Mouse (Mus musculus) olfactory bulb, adult 2 months (tissue): Measurements from ENCODE around the gene Gm38431. TPM values are rescaled to one million over a fixed set of nuclear protein-coding genes. Genes with fewer than 3 reads are reported as not detected.

Source experiments
- H3K27ac ChIP-seq: fragments of 200-500 bp; 2 replicates; pipeline ENCODE4 v1.5.1; 2012; ENCODE audit warnings: low read depth, low read length; ENCODE audit not compliant: insufficient read depth
- H3K4me1 ChIP-seq: fragments of 200-500 bp; 2 replicates; pipeline ENCODE4 v1.6.1; 2012; ENCODE audit warnings: low read length; ENCODE audit not compliant: control insufficient read depth, insufficient read depth
- H3K4me3 ChIP-seq: fragments of 200-500 bp; 2 replicates; pipeline ENCODE4 v1.5.1; 2012; ENCODE audit warnings: mild to moderate bottlenecking, low read depth, low read length, moderate library complexity; ENCODE audit not compliant: insufficient read depth
- CTCF ChIP-seq: fragments of 200-500 bp; IDR thresholded peaks from 2 replicates; pipeline ENCODE4 v1.5.1; 2012; ENCODE audit warnings: low read depth, mild to moderate bottlenecking, low read length, moderate library complexity; ENCODE audit not compliant: insufficient read depth
- POLR2A ChIP-seq: fragments of 200-500 bp; IDR thresholded peaks from 2 replicates; pipeline ENCODE4 v1.6.1; 2012; ENCODE audit warnings: mild to moderate bottlenecking, low read depth, low read length, moderate library complexity; ENCODE audit not compliant: insufficient read depth
- WGBS: fragments of 180-500 bp; shearing (Covaris S2); methylation state at CpG from one replicate; pipeline ENCODE4 v1.1.7; 2018; 5-methylcytosine and 5-hydroxymethylcytosine counted together
- polyA plus RNA-seq: library from polyadenylated mRNA; stranded (reverse); fragments of >200 nt; gene quantifications from 2 replicates; pipeline ENCODE4 v1.2.4, GENCODE M21; 2012; ENCODE audit warnings: low replicate concordance; ENCODE audit not compliant: missing spikeins, insufficient read depth, insufficient read length

The Gm38431 gene
- polyA plus RNA-seq, 1 experiment, result not detected

DNA sequence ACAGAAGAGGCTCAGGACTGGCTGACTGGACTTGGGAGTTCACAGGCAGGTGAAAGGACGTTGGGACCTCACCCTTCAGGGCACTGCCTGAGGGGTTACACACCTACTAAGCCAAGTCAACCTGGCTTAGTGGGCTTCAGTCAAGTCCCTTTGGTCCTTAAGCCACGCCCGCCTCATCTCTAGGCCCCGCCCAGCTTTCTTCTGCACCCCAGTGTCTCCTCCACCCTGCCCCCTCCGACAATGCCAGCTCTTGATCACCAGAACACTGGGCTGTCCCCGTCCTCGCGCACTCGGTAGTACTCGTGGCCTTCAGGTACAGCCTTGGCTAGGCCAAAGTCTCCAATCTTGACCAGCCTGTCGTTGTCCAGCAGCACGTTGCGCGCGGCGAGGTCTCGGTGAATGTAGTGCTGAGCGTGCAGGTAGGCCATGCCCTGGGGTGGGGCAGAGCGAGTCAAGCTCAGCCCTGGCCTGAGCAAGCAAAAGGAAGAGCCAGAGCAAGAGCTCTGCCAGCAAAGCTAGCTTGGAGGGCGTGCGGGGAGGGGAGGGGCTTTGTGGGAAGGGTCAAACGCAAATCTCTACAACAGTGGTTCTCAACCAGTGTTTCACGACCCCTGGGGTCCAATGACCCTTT is 15.9 kb upstream of the Gm38431 start:
- no peak for TF ChIP-seq CTCF
- TF ChIP-seq POLR2A, result no peak
- WGBS, result 56% methylated on average over 23 of the region's 23 CpGs
- peaks cover 6% of the 10 kb centered on the region; the same call in 1 of the 2 replicates for H3K4me1 ChIP-seq

DNA sequence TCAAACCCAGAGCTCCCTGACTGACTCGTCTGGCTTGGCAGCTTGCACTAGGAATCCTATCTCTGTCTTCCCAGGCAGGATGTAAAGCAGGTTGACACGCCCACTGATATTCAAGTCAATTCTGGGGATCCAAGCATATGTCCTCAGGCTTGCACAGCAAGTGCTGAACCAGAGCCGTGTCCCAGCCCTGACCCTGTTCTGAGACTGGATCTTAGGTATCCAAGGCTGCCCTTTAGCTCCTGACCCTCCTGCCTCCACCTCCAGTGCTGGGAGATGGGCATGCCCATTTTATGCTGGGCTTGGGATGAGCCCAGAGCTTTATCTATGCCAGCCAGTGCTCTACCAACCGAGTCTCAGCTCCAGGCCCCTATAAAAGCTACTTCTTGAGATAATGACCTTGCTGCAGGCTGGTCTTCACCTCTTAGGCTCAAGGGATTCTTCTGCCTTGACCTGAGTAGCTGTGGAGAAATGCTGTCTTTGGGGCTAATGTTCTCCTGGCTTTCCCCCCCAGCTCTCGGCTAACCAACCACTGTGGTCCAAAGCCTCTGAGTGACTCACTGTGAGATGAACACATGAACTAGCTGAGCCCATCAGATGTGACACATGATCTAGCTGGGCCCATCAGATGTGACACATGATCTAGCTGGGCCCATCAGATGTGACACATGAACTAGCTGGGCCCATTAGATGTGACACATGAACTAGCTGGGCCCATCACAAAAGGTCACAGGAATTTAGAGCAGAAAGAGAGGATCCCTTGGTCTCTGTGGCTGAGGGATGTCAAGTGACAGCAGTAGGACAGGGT is 14.2 kb upstream of the Gm38431 start:
- WGBS, result 85% methylated on average over 5 of the region's 5 CpGs
- TF ChIP-seq CTCF (no peak), POLR2A (no peak)
- peaks cover 6% of the 10 kb centered on the region; the same call in 1 of the 2 replicates for H3K4me1 ChIP-seq
- H3K27ac ChIP-seq, result no peak overlapping the region
- no peak overlapping the region for H3K4me3 ChIP-seq

More for the DNA sequence above, 15.9 kb upstream of the Gm38431 start:
- Histone ChIP-seq H3K27ac (no peak overlapping the region), H3K4me3 (no peak overlapping the region)

DNA sequence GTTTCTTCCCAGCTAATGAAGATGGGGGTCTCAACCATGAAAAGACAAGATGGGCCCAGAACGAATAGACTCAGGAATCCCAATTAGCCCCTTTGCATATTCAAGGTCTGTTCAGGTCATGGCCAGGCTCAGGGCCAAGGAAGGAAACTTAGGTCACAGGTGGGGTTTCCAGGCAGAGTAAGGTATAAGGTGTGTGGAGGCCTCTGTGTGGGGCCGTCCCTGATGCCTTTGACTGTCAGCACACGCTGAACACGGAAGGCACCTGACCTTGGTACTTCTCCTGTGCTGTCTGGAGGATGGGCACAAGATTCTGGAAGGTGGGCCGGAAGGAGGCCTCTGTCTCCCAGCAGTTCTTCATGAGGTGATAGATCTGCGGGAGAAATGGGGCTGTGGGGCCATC is 13.0 kb upstream of the Gm38431 start:
- H3K27ac ChIP-seq, result no peak overlapping the region
- H3K4me3 ChIP-seq, result no peak overlapping the region
- TF ChIP-seq CTCF (no peak), POLR2A (no peak)
- 87% methylated on average over 6 of the region's 6 CpGs for WGBS
- H3K4me1 ChIP-seq, result peaks cover 5% of the 10 kb centered on the region; the same call in 1 of the 2 replicates

DNA sequence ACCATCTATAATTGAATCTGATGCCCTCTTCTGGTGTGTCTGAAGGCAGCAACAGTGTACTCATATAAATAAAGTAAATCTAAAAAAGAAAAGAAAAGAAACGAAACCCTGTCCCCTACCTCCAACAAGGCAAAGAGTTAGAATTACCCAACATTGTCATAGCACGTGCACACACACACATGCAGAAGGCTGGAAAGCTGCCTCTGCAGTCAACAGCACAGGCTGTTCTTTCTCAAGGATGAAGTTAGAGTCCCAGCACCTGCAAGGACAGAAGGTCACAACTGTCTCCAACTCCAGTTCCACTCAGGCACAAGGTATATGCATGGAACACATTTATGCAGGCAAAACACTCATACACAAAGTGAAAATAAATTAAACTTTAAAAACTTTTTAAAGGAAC is 10.3 kb upstream of the Gm38431 start:
- TF ChIP-seq POLR2A (no peak), CTCF (no peak)
- Histone ChIP-seq H3K4me1 (peaks cover 7% of the 10 kb centered on the region; the same call in 1 of the 2 replicates), H3K4me3 (no peak overlapping the region), H3K27ac (no peak overlapping the region)
- 96% methylated on average over 2 of the region's 2 CpGs for WGBS

- TF ChIP-seq POLR2A (no peak), CTCF (no peak)
- H3K27ac ChIP-seq, result no peak overlapping the region
- WGBS, result 54% methylated on average over 15 of the region's 15 CpGs
- H3K4me3 ChIP-seq, result no peak overlapping the region
- peaks cover 7% of the 10 kb centered on the region; the same call in 1 of the 2 replicates for H3K4me1 ChIP-seq
These were observed 8.8 kb upstream of the Gm38431 start for GRCm38 (mm10) chr9:21100447-21101161.

DNA sequence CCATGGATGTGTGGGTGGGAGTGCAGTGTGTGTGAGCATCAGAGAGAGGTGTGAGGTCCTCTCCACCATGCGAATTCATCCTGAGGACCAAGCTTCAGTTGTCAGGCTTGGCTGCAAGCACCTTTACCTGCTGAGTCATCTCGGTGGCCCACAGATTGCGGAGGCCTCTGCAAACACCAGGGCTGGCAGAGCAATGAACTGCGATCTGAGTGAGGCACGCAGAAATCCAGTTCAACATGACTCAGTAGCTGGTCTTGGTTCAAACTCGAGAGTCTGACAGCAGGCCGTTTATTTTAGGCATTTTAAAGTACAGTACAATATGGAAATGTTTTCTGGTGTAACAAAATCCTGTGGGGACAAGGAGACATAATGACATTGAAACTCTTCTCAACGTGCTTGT is 6.0 kb upstream of the Gm38431 start:
- Histone ChIP-seq H3K27ac (no peak overlapping the region), H3K4me1 (peaks cover 7% of the 10 kb centered on the region; the same call in 1 of the 2 replicates), H3K4me3 (no peak overlapping the region)
- 52% methylated on average over 8 of the region's 8 CpGs for WGBS
- TF ChIP-seq POLR2A, result no peak
- TF ChIP-seq CTCF, result no peak

GRCm38 (mm10) chr9:21095958-21096357 is 4.2 kb upstream of the Gm38431 start:
- WGBS, result 82% methylated on average over 4 of the region's 4 CpGs
- peaks cover 8% of the 10 kb centered on the region for H3K4me1 ChIP-seq
- no peak for TF ChIP-seq POLR2A
- no peak for TF ChIP-seq CTCF
- no peak overlapping the region for H3K27ac ChIP-seq
- no peak overlapping the region for H3K4me3 ChIP-seq

GRCm38 (mm10) chr9:21093423-21093822 is 1.6 kb upstream of the Gm38431 start:
- WGBS, result 97% methylated on average over 9 of the region's 9 CpGs

More at GRCm38 (mm10) chr9:21093423-21093822, 1.6 kb upstream of the Gm38431 start:
- Histone ChIP-seq H3K4me3 (no peak overlapping the region), H3K27ac (no peak overlapping the region), H3K4me1 (peaks cover 19% of the 10 kb centered on the region)
- no peak for TF ChIP-seq POLR2A
- TF ChIP-seq CTCF, result no peak
